Mouse (Mus musculus) CH12F3 (cell line): ENCODE data around the gene Ephb2.

Experiments
- in situ Hi-C: fragments of 300-500 bp; cut with MboI; formaldehyde crosslinking; loops from 2 replicates; pipeline ENCODE4 v1.14.3; 2020; ENCODE audit warnings: low sequenced_read_pairs

The Ephb2 gene

GRCm38 (mm10) chr4:136735856-136736255, 99.9 kb downstream of the Ephb2 start:
- in situ Hi-C loops = no loop called here

GRCm38 (mm10) chr4:136734210-136734803, 101.5 kb downstream of the Ephb2 start:
- in situ Hi-C loops = no loop called here

DNA sequence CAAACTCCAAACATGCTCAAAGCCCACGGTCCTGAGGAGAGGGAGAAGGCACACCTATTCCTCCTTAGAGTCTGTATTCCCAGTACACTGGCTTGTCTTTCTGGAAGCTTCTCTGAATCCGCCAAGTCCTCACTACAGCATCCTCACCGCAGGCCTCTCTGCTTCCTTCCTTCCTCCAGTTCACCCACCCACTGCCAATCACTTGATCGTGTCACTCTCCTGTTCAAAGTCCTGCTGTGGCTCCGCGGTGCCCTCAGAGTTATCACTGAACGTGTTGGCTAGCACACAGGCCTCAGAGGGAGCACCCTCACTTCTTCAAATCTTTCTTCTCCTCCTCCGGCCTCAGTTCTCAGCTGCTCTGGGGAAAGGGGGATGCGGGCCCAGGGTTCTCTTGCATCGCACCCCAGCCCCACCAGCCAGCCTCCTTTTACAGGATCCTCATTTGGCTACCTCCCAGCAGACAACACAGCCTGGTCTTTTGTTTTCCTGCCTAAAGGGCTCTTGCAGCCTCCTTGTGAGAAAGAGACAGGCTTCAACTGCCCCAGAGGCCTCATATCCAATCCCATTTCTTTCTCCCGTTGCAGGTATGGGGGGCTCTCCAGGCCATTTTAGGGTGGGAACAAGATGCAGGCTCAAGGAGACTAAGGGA, 102.4 kb downstream of the Ephb2 start:
- in situ Hi-C loops = no loop called here

DNA sequence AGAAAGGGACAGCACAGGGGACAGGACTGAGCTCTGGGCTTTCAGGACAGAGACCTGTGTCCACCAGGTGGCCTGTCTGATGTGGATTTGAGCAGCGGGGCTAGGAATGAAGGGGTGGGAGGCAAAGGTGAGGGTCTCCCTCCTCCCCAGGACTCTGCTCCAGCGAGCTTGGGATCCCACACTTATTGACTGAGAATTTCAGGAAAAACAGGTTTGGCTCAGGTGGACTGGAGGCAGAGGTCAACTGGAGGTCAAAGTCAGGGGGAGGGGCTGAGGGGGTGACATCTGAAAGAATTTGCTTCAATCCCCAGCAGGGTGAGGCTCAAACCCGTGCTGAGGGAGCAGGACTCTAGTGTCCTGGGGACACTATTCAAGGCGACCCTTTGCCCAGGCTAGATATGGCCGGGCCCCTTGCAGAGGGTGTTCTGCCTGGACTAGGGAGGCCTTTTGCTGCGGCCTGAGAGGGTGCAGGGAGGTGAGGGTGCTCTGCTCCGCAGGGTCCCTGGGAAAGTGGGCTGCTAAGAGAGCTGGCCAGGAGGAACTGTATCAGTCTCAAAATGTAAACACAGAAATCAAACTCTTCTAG, 103.2 kb downstream of the Ephb2 start:
- in situ Hi-C loops = no loop called here

DNA sequence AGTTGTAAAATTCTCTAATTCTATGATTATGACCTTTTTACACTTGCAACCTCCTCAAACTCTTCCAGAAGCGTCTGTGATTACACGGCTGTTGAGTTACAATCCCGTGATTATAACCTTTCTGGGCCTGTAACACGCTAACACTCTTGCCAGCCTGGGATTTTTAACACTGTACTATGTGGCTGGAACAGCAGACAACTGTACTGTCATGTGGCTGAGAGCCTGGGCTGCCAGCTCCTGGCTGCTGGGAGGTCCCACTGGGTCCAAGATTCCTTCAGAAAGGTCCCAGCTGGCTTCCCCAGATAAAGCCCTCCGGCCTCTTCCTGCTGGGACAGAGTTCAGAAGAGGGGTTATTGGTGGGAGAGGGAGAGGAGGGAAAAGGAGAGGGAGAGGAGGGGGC, 104.0 kb downstream of the Ephb2 start:
- in situ Hi-C loops = no loop called here

DNA sequence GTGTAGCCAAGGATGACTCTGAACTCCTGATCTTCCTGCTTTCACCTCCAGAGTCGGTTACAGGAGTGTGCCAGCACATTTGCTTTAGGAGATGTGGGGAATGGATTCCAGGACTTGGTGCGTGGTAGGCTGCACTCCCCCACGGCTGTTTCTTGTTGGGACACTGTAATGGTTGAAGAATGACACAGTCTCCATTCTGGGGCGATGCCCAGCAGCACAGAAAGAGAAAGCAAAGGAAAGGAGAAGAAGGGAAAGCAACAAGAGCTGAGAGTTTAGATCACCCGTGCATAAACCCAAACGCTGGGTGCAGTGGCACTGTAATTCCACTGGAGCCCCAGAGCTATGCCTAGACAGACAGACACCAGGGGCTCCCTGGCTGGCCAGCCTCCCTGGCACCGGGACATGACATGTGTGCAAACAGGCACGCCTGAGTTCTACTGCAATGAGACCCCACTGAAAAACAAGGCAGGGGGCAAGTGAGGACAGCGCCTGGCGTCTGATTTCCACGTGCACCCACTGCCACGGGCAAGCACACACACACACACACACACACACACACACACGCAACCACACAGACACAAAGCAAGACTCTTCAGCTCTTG, 104.7 kb downstream of the Ephb2 start:
- in situ Hi-C loops = no loop called here

DNA sequence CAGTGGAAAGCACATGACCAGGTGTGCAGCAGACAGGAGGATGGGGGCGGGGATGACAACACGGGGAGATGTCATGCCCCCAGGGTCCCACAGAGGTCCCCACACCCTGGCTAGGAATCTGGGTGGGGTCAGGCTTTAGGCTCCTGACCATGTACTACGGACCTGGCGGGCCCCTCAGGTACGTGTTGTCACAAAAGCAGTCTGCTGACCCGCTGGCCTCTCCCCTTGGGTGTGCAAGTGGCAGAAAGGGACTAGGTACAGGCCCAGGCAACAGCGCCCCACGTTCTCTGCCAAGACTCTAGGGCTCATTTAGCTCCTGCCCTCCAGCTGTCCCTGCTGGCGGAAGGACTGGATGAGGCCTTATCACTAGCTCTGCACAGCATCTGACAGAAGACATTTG, 105.3 kb downstream of the Ephb2 start:
- in situ Hi-C loops = no loop called here

DNA sequence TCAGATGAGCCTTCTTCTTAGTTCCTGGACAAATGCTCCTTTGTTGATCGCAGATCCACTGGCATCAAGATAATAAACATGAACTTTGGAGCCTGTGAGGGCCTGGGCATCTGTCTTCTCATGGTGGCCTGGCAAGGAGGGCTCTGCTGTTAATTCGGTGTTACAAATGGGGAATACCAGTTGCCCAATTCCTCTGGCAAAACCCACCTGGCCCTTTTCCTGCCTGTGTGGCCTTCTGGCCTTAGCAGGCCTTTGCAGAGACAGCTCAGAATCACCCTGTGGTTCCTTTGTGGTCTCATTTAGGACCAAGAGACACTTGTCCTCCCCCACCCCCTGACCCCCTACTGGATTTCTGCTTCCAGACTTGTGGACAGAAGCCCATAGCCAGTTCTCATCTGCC, 106.2 kb downstream of the Ephb2 start:
- in situ Hi-C loops = no loop called here

DNA sequence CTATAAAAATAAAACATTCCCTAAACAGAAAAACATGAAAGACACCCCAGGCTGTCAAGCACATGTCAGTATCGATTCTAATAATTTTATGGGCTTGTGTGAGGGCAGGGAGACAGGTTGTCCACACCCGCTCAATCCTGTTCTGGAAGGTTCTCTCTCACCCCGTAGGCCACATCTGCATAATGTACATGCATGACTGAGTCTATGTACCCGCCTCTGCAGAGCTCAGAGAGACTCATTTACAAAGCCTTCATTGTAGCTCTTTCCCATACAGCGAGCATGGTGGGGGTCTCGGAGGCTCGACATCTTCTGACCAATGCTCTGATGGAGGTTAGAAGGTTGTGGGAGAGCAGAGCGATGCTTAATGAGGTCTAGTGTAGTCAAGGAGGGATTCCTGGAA, 108.8 kb downstream of the Ephb2 start:
- in situ Hi-C loops = no loop called here

- in situ Hi-C loops = no loop called here
Measured at GRCm38 (mm10) chr4:136724731-136725130, 111.1 kb downstream of the Ephb2 start.

- in situ Hi-C loops = no loop called here
Measured at GRCm38 (mm10) chr4:136722361-136723082, 113.3 kb downstream of the Ephb2 start.

GRCm38 (mm10) chr4:136721937-136722336, 113.9 kb downstream of the Ephb2 start:
- in situ Hi-C loops = no loop called here

GRCm38 (mm10) chr4:136720025-136720424, 115.8 kb downstream of the Ephb2 start:
- in situ Hi-C loops = no loop called here

GRCm38 (mm10) chr4:136718193-136718986, 117.4 kb downstream of the Ephb2 start:
- in situ Hi-C loops = no loop called here

DNA sequence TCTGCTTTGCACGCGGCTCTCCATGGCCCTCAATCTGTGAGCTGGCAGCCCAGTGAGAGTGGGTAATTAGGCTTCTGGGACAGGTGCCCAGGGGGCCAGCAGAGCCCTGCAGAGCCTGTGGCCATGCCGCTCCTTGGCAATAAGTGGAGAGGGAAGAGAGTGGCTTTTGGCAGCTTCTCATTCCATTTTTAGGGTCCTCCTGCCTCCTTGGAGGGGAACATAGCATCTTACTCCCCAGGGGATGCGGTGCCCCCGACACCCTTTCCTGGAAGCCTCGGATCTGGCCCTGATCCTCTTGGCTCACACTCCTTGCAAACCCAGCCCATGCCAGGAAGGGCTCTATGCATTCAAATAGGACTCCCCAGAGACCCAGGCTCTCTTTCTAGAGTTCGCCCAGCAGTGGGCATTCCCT, 119.2 kb downstream of the Ephb2 start:
- in situ Hi-C loops = no loop called here

GRCm38 (mm10) chr4:136714530-136714929, 121.3 kb downstream of the Ephb2 start:
- in situ Hi-C loops = no loop called here

- in situ Hi-C loops = no loop called here
Measured at GRCm38 (mm10) chr4:136713889-136714288, 121.9 kb downstream of the Ephb2 start.

DNA sequence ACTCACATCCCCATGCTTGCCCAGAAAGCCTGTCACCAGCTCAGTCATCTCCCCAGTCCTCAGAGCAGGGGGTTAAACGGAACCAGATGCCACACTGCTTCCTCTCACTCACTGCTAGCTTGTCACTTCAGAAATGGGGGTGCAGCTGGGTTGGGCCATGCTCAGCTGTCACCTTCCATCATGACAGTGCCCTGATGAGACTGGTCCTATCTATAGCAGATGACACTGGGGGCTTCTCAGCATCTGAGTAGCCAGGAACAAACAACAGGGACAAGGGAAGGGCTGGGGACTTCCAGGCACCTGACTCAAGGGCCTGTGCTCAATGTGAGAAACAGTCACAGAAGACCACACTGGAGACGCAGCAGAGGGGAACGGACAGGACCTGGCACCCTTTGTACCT, 122.4 kb downstream of the Ephb2 start:
- in situ Hi-C loops = no loop called here

DNA sequence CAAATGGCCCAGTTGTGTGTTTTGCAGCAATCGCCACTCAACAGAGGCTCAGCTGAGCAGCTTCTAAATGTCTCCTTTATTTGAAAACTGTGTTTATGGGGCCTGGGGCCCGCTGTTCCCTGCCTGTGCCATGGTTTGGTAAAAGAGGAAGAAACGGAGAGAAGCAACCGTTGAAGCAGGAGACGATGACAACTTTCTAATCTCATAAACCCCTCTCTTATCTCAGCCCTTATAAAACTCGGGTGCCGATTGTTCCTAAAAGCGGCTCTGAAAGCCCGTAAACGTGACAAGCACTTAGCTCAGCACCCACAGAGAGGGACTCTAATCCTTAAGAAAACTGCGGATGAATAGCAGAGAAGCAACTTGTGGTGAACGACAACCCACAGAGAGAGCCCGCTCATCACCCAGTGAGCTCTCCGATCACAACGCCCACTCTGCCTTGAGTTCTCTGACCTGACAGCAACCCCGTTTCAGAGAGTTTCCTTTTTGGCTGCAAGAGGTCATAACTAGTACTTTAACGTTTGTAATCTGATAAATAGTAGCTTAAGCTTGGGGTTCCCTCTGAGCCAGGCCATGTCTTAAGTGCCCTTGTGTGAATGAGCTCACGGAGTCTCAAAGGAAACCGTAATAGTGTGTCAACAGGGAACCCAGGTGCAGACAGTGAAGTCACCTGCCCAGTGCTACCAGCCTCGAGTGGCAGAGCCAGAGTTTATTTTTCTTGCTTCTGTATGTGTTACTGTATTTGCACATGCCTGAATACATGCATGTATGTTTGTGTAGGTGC, 123.6 kb downstream of the Ephb2 start:
- in situ Hi-C loops = no loop called here

DNA sequence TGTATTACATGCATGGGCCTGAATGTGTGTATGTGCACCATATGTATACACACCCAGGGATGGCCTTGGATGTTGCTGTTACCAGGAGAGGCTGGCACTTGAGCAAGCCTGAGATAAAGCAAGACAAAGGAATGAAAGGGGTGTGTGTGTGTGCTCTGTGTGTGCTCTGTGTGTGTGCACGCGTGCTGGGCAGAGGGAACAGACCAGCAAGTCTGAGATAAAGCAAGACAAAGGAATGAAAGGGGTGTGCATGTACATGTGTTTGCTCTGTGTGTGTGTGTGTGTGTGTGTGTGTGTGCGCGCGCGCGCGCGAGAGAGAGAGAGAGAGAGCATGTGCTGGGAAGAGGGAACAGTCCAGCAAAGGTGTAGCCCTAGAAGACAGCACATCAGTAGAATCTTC, 125.4 kb downstream of the Ephb2 start:
- in situ Hi-C loops = no loop called here
